Mouse (Mus musculus): ENCODE results near the gene Ndufb11.

Ndufb11 gene

GRCm38 (mm10) chrX:20617176-20617902 is at the start of gene Ndufb11, which contains the start of gene Rbm10:
Gene Ndufb11, minus strand, starts transcription at chrX:20617619.
Gene Rbm10, plus strand, starts transcription at chrX:20617503.
- DNase-seq (ENCODE audit: low read depth): peak; percentile 57

DNA sequence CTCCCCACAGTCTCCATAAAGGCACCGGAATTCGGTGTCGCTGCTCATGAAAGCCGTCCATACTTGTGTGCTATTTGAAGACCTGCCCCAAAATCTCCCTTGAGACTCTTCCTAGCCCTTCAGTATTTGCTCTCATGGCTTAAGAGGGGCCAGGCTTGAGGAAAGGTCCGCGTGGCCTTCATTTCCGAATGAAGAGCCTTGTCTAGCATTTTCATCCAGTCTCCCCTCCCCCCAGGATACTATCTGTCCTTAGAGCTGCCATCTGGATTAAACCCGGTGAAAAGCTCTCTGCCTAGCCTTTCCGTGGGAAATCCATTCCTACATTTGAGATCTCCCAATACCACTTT is 46.0 kb upstream of the Ndufb11 start:
- no peak for DNase-seq (ENCODE audit: low read depth)

DNA sequence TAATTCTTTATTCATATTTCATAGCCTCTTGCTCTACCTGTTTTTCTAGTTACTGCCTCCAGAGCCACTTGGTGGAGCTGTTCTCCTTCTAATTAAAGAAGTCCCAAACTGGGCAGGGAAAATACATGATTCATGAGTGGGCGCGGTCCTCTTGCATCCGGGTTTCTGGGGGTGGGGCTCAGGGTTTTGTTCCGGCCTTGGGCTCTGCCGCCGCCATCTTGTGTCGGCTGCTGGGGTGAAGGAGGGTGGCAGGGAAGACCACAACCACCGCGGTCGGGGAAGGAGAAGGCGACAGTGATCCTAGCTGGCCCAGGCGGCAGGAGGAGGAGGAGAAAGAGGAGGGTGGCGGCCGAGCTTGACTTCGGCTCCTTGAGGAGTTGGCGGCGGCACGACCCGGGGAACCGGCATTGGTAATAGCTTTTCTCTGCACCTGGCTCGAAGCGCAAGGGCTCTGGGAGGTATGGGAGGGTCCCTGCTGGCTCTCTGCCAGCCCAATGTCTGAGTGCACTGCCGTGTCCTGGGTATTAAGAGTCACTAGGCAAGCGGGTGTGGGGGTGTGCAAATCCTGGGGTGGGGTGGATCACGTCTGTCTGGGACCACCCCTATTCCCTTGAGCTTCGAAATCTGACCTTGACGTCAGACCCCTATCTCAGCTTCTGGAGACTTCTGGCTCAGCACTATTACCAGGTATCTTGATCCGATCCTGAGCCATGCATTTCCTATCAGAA is 45.5 kb upstream of the Ndufb11 start:
- peak; percentile 74 for DNase-seq (ENCODE audit: low read depth)

GRCm38 (mm10) chrX:20662317-20662715 is 44.9 kb upstream of the Ndufb11 start:
- DNase-seq (ENCODE audit: low read depth): no peak

GRCm38 (mm10) chrX:20658891-20659406 is 41.5 kb upstream of the Ndufb11 start:
- no peak for DNase-seq (ENCODE audit: low read depth)

GRCm38 (mm10) chrX:20658026-20658652 is 40.7 kb upstream of the Ndufb11 start, which contains the start of gene Uba1:
Gene Uba1, plus strand, starts transcription at chrX:20658326.
- peak; percentile 65 for DNase-seq (ENCODE audit: low read depth)

GRCm38 (mm10) chrX:20657593-20657992 is 40.2 kb upstream of the Ndufb11 start:
- DNase-seq (ENCODE audit: low read depth): no peak

GRCm38 (mm10) chrX:20644780-20645179 is 27.4 kb upstream of the Ndufb11 start:
- DNase-seq (ENCODE audit: low read depth): no peak

DNA sequence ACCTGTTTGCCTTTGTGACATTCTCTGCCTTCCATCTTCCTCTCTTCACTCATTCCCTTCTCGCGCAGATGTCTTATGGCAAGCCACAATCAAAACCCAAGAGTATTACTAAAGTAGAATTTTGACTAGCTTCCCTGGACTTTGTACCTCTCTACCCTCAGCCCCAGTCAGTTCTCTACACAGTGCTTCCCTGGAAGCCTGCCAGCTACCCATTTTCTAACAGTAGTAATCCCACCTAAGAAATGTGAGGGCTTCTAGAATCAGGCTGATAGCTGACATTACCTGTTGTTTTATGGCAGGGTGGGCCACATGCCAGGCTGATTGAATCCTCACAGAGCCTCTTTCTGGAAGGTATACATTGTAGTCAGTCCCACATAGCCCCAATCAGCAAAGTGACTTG is 20.7 kb upstream of the Ndufb11 start:
- DNase-seq (ENCODE audit: low read depth): no peak

DNA sequence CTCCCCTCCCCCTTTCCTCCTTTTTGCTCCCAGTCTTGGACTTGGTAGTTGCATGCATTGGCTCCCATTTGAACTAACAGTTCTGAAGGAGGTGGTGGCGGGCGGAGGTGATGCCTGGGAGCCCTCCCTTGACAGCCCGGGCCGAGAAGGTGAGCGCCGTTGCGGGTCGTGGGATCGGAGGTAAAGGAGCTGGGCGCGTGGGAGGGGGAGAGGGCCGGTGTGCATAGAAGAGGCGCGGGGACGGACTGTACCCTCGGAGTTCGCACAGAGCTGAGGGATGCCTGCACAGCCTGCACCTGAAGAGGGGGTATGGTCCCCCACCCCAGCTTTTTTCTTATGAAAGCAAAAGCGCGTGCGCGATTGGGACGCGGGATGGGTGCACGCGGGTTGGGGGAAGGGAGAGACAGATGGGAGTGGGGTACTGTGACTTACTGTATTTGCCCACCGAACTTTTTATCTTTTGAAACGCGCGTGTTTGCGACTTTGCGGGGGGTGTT is 532 bp upstream of the Ndufb11 start:
- DNase-seq (ENCODE audit: low read depth): no peak

- no peak for DNase-seq (ENCODE audit: low read depth)
Measured at GRCm38 (mm10) chrX:20616861-20617175, 601 bp downstream of the Ndufb11 start.

DNA sequence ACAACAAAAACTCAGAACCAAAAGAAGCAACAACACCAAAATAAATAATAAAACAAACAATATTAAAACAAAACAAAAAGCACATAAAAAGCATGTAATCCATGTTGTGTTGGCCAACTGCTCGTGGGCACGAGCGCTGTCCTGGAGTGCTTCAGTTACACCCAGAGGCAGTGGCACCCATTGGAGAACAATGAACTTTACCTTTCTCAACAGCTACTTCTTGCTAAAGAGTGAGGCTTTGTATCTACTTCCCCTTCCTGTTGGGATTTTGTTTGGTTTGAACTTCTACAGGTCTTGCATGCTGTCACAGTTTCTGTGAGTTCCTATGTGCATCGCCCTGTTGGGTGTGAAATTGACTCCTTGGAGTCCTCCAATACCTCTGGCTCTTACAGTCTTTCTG is 8.9 kb downstream of the Ndufb11 start:
- DNase-seq (ENCODE audit: low read depth): no peak

- no peak for DNase-seq (ENCODE audit: low read depth)
Measured at GRCm38 (mm10) chrX:20587968-20588367, 29.5 kb downstream of the Ndufb11 start.

GRCm38 (mm10) chrX:20573927-20574326 is 43.5 kb downstream of the Ndufb11 start:
- DNase-seq (ENCODE audit: low read depth): no peak

DNA sequence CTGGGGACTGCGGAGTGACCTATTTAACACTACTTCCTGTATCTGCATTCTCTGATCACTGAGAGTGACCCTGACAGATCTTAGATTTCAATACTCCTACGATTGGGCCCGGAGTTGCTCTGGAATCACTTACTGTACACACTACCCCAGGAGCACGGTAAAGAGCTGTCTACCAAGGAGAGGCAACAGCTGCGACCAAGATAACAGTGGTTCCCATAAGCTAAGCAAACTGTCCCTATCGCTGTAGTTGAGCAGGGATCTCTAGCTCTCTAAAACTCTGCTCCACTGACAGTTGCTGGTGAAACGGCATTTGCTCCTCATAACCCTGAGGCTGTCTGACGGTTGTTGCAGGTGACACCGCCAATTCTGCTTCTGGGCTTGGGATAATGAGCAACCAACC is 44.7 kb downstream of the Ndufb11 start:
- no peak for DNase-seq (ENCODE audit: low read depth)

DNA sequence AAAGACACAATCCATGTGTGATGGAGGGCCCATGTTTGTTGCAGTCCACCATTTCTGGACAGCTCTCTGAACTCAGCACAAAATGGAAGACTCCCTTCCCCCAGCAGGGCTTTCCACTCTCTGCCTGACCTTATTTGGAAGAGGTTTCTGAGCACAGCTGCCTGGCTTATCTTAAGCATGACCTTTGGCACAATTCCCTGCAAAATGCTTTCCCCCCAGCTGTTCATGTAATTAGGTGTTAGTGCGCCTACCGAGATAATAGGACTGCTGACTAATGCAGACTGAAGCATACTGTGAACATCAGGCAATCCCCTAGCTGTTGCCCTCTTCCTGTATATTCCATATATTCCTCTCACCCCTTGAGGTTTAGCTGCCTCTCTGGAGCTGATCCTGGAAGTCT is 46.4 kb downstream of the Ndufb11 start:
- DNase-seq (ENCODE audit: low read depth): no peak

All from c-Kit-positive CD71-negative TER-119-negative erythroid progenitor cells, embryonic 14.5 days (primary cell).